ENCODE assay signal across 9 mouse cellular contexts in genomic region chr10:127125210-127126001, GRCm38 (mm10). TPM values are rescaled to one million over a fixed set of nuclear protein-coding genes. Genes with fewer than 3 reads are reported as not detected.
DNase-seq lines count a peak whose midpoint lies in the region; ATAC-seq and TF ChIP-seq lines count a peak whose summit lies in the region.
"Had no signal": no experiment of that assay in that cellular context is flagged by ENCODE, and none has a peak within 500 bp of the region (broad histone marks: within the 10 kb centered on the region; RNA-seq: fewer than 3 reads in every experiment).

No protein-coding gene starts in this region.

- no peak overlapping the region for H3K4me2 ChIP-seq in liver, postnatal 0 days (ENCODE audit: low read depth, low read length)
- H3K4me2 ChIP-seq: neural tube, embryonic 12.5 days had no signal

- H3K9me3 ChIP-seq in liver, postnatal 0 days (ENCODE audit: low read length): no peaks in the 10 kb centered on the region
- H3K9me3 ChIP-seq: neural tube, embryonic 12.5 days had no signal

- no peak overlapping the region for H3K4me3 ChIP-seq in liver, postnatal 0 days (ENCODE audit: low read depth, low read length)
- H3K4me3 ChIP-seq: neural tube, embryonic 12.5 days had no signal

- H3K36me3 ChIP-seq in liver, postnatal 0 days (replicated peaks; ENCODE audit: insufficient read depth, low read length): no peaks in the 10 kb centered on the region
- H3K36me3 ChIP-seq: neural tube, embryonic 12.5 days had no signal

- intact Hi-C loops in heart, postnatal 25 days (cut with DNase I): no loop called here

- peak; percentile 55; the same call in 1 of the 2 replicates for TF ChIP-seq EP300 in liver, postnatal 0 days (IDR thresholded peaks at IDR 0.05; ENCODE audit: low read depth)

- 50% methylated on average over 9 of the region's 9 CpGs for WGBS in liver, postnatal 0 days (ENCODE audit: insufficient replicate concordance)

- H3K27me3 ChIP-seq in liver, postnatal 0 days (ENCODE audit: insufficient read depth, low read length): no peaks in the 10 kb centered on the region
- H3K27me3 ChIP-seq: neural tube, embryonic 12.5 days had no signal

- DNase-seq in cerebellum, adult 9-11 months: peak; percentile 39
- DNase-seq in cerebellum, adult 11-12 months: no peak
- DNase-seq in ovary, postnatal 14 days (ENCODE audit: low spot score): peak; percentile 15
- DNase-seq in ovary, adult 18-20 months (ENCODE audit: low spot score): no peak
- DNase-seq in embryo, embryonic 10.5 days (ENCODE audit: low spot score): peak; percentile 49
- DNase-seq in liver, postnatal 0 days: peak; percentile 37
- DNase-seq in thymus, postnatal 14 days: peak; percentile 66
- DNase-seq in heart, postnatal 25 days (ENCODE audit: low spot score): no peak

- H3K27ac ChIP-seq in liver, postnatal 0 days (ENCODE audit: low read depth): peak overlapping the region; percentile 62
- H3K27ac ChIP-seq: neural tube, embryonic 12.5 days had no signal

- TF ChIP-seq CTCF in liver, postnatal 0 days (IDR thresholded peaks at IDR 0.05; ENCODE audit: low read depth): peak; percentile 72

- H3K9ac ChIP-seq in liver, postnatal 0 days (replicated peaks): no peak overlapping the region
- H3K9ac ChIP-seq: neural tube, embryonic 12.5 days had no signal

- H3K4me1 ChIP-seq in liver, postnatal 0 days (ENCODE audit: insufficient read depth): peaks cover 40% of the 10 kb centered on the region

- ATAC-seq in liver, postnatal 0 days: no peak

RNA-seq across cellular contexts. Expression of gene Os9, which starts 4.5 kb away (rescaled TPM):
- polyA plus RNA-seq in liver, postnatal 0 days (2015; fragmentation: Nextera tagmentation; extraction: Ambion mirVana): 78.8 and 81.4 TPM in 2 replicates
- total RNA-seq in heart, postnatal 25 days (2021): 10 to 100 TPM; 25.0 to 25.1 TPM

RNA-seq across cellular contexts. Expression of gene B4galnt1, which starts 39.6 kb away (rescaled TPM):
- polyA plus RNA-seq in liver, postnatal 0 days (2015; fragmentation: Nextera tagmentation; extraction: Ambion mirVana): 27.2 and 32.2 TPM in 2 replicates
- total RNA-seq in heart, postnatal 25 days (2021): 1 to 10 TPM; 1.5 to 1.6 TPM

RNA-seq across cellular contexts. Expression of gene Agap2, which starts 50.3 kb away (rescaled TPM):
- 0.33 and 0.88 TPM in 2 replicates for polyA plus RNA-seq in liver, postnatal 0 days (2015; fragmentation: Nextera tagmentation; extraction: Ambion mirVana)
- total RNA-seq in heart, postnatal 25 days (2021): 1 to 10 TPM; 5.9 to 7.3 TPM

RNA-seq across cellular contexts. Expression of gene Slc26a10, which starts 55.0 kb away (rescaled TPM):
- 2.0 TPM in 2 replicates for polyA plus RNA-seq in liver, postnatal 0 days (2015; fragmentation: Nextera tagmentation; extraction: Ambion mirVana)
- 10 to 100 TPM; 18.2 to 29.2 TPM for total RNA-seq in heart, postnatal 25 days (2021)

RNA-seq across cellular contexts. Expression of gene Tspan31, which starts 55.3 kb away (rescaled TPM):
- 224 and 230 TPM in 2 replicates for polyA plus RNA-seq in liver, postnatal 0 days (2015; fragmentation: Nextera tagmentation; extraction: Ambion mirVana)
- 10 to 100 TPM; 43.4 to 47.4 TPM for total RNA-seq in heart, postnatal 25 days (2021)

Comparison
In these comparisons a context has a peak if more than half of its experiments do, and no peak if none do; other contexts are left out.
1. DNase-seq: peak in cerebellum, adult 9-11 months (single experiment), ovary, postnatal 14 days (single experiment), embryo, embryonic 10.5 days (single experiment), liver, postnatal 0 days (single experiment) and thymus, postnatal 14 days (single experiment); none in cerebellum, adult 11-12 months (single experiment), ovary, adult 18-20 months (single experiment) and heart, postnatal 25 days (single experiment).